In the genomic region with DNA sequence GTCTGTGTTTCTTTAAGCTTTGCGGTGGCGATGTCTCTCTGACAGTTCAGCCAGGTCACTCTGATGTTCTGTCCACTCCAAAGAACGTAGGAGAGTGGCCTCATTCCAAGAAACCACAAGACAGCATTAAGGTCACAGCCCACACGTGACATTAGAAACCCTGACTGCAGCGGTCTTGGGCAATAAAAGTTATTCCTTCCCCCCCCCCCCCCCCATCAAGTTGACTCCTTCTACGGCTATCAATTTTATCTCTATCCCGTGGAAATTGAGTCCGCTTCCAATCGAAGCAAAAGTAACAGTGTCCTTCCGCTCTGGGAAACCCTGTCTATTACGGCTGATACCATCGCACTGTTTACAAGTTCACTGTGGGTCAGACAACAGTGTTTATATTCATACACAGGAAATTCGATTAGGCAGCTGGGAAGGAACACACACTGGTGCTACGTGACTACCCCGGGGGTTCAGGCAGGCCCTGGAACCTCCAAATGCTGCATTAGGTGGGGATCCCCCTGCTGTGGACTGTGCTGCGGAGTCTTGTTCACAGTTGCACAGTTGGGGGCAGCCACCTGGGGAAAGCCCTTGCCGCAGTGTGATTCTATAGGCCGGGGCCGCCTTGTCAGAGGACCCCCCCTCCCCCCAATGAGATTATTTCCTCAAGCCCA, we compare ENCODE assay signal across 10 mouse cellular contexts.
A peak's percentile ranks its signal among the peaks of the same experiment; 100 is the strongest.
DNase-seq lines count a peak whose midpoint lies in the region; ATAC-seq and TF ChIP-seq lines count a peak whose summit lies in the region.
"Had no signal": no experiment of that assay in that cellular context is flagged by ENCODE, and none has a peak within 500 bp of the region (broad histone marks: within the 10 kb centered on the region; RNA-seq: fewer than 3 reads in every experiment).

No protein-coding gene starts in this region.

- no peak for TF ChIP-seq POLR2A in MEL (IDR thresholded peaks at IDR 0.05; ENCODE audit: control insufficient read depth in 1 of 2, insufficient read depth in 1 of 2, low read depth in 1 of 2, low read length in 2 of 2, poor library complexity in 1 of 2)

- no peak for TF ChIP-seq RAD21 in MEL (IDR thresholded peaks at IDR 0.05; ENCODE audit: low read depth, low read length)

- no peaks in the 10 kb centered on the region for H3K9me3 ChIP-seq in MEL (replicated peaks; ENCODE audit: insufficient read depth, low read length)
- no peaks in the 10 kb centered on the region for H3K9me3 ChIP-seq in heart, embryonic 14.5 days (ENCODE audit: control insufficient read depth, low read length)
- no peaks in the 10 kb centered on the region for H3K9me3 ChIP-seq in liver, embryonic 14.5 days (ENCODE audit: control insufficient read depth, low read length)
- H3K9me3 ChIP-seq: midbrain, embryonic 12.5 days had no signal

- no peaks in the 10 kb centered on the region for H3K27me3 ChIP-seq in MEL (ENCODE audit: control insufficient read depth in 1 of 2, insufficient read depth in 2 of 2, low read length in 2 of 2)
- H3K27me3 ChIP-seq in heart, embryonic 14.5 days (ENCODE audit: control insufficient read depth, insufficient read depth, low read length): no peaks in the 10 kb centered on the region
- H3K27me3 ChIP-seq in liver, embryonic 14.5 days (ENCODE audit: control insufficient read depth, insufficient read depth, low read length): no peaks in the 10 kb centered on the region
- H3K27me3 ChIP-seq: midbrain, embryonic 12.5 days had no signal

- TF ChIP-seq EP300 in MEL (IDR thresholded peaks at IDR 0.05; ENCODE audit: low read depth in 1 of 2, low read length in 2 of 2): no peak
- TF ChIP-seq EP300 in liver, embryonic 14.5 days (IDR thresholded peaks at IDR 0.05; ENCODE audit: low read depth): no peak

- H3K27ac ChIP-seq in MEL (ENCODE audit: control insufficient read depth, low read depth, low read length): peak overlapping the region; percentile 23
- no peak overlapping the region for H3K27ac ChIP-seq in heart, embryonic 14.5 days (replicated peaks in 1 of 2; ENCODE audit: control insufficient read depth in 1 of 2, insufficient read depth in 1 of 2, low read depth in 2 of 2, low read length in 2 of 2)
- H3K27ac ChIP-seq in liver, embryonic 14.5 days: peak overlapping the region; percentile 0; the same call in 1 of the 2 replicates
- H3K27ac ChIP-seq: midbrain, embryonic 12.5 days had no signal

- peak; percentile 62 for DNase-seq in heart, adult 8-10 months (ENCODE audit: low spot score)
- DNase-seq in heart, postnatal 36 days: no peak
- DNase-seq in MEL (ENCODE audit: low read depth, low spot score): no peak
- DNase-seq in liver, embryonic 14.5 days (ENCODE audit: low read depth in 3 of 3, low spot score in 3 of 3): no peak
- DNase-seq in right cerebral cortex, postnatal 14 days: no peak
- DNase-seq in frontal cortex, postnatal 25 days (ENCODE audit: low spot score in 2 of 2): no peak
- DNase-seq: thymus, adult 2 months had no signal

- H3K79me2 ChIP-seq in MEL (ENCODE audit: control insufficient read depth, insufficient read depth, low read length, poor library complexity): peaks cover 29% of the 10 kb centered on the region

- peaks cover 0 to 19% of the 10 kb centered on the region in 2 experiments; a peak in 3 of 4 replicates for H3K4me1 ChIP-seq in MEL (ENCODE audit: control insufficient read depth in 1 of 2, insufficient read depth in 2 of 2, low read length in 2 of 2)
- peaks cover 21 to 43% of the 10 kb centered on the region in 2 experiments for H3K4me1 ChIP-seq in heart, embryonic 14.5 days (ENCODE audit: control insufficient read depth in 2 of 2, insufficient read depth in 2 of 2, low read length in 2 of 2)
- peaks cover 54 to 67% of the 10 kb centered on the region in 2 experiments for H3K4me1 ChIP-seq in liver, embryonic 14.5 days (replicated peaks; ENCODE audit: control insufficient read depth in 2 of 2, insufficient read depth in 2 of 2, low read length in 1 of 2)

- ATAC-seq in heart, embryonic 14.5 days (ENCODE audit: insufficient number of reproducible peaks, insufficient read depth, low FRiP score, low read depth): no peak
- ATAC-seq in liver, embryonic 14.5 days (ENCODE audit: insufficient read depth): no peak
- no peak for ATAC-seq in frontal cortex, adult (ENCODE audit: low TSS enrichment)

- 35% methylated on average over 19 of the region's 19 CpGs for WGBS in heart, embryonic 14.5 days
- WGBS in liver, embryonic 14.5 days (ENCODE audit: insufficient replicate concordance): 36% methylated on average over 19 of the region's 19 CpGs

- H3K9ac ChIP-seq in MEL (ENCODE audit: control insufficient read depth, low read depth, low read length, poor library complexity, severe bottlenecking): no peak overlapping the region
- H3K9ac ChIP-seq in heart, embryonic 14.5 days (ENCODE audit: low read length): no peak overlapping the region
- H3K9ac ChIP-seq in liver, embryonic 14.5 days (replicated peaks): no peak overlapping the region; the same call in 1 of the 2 replicates
- H3K9ac ChIP-seq: midbrain, embryonic 12.5 days had no signal

- intact Hi-C loops in heart, postnatal 36 days (cut with DNase I): loop anchor here (2.0 kb wide), 1 partner anchor 81 kb away; no protein-coding TSS in a partner anchor

- H3K4me2 ChIP-seq in heart, embryonic 14.5 days (ENCODE audit: low read length): peak overlapping the region; percentile 9; the same call in 1 of the 2 replicates
- H3K4me2 ChIP-seq in liver, embryonic 14.5 days (ENCODE audit: low read depth): peak overlapping the region; percentile 11
- H3K4me2 ChIP-seq: midbrain, embryonic 12.5 days had no signal

- H3K36me3 ChIP-seq in MEL (ENCODE audit: control insufficient read depth in 1 of 2, insufficient read depth in 2 of 2, low read length in 2 of 2): peaks cover 0 to 17% of the 10 kb centered on the region in 2 experiments; a peak in 3 of 4 replicates
- H3K36me3 ChIP-seq in heart, embryonic 14.5 days (ENCODE audit: control insufficient read depth, insufficient read depth, low read length): no peaks in the 10 kb centered on the region
- H3K36me3 ChIP-seq in liver, embryonic 14.5 days (replicated peaks; ENCODE audit: control insufficient read depth, insufficient read depth, low read depth): no peaks in the 10 kb centered on the region
- H3K36me3 ChIP-seq: midbrain, embryonic 12.5 days had no signal

- no peak overlapping the region for H3K4me3 ChIP-seq in MEL (ENCODE audit: control insufficient read depth in 1 of 2, insufficient read depth in 1 of 2, low read depth in 2 of 2, low read length in 2 of 2)
- H3K4me3 ChIP-seq in heart, embryonic 14.5 days (ENCODE audit: control insufficient read depth in 1 of 2, insufficient read depth in 1 of 2, low read depth in 1 of 2, low read length in 2 of 2): no peak overlapping the region
- H3K4me3 ChIP-seq in liver, embryonic 14.5 days (ENCODE audit: insufficient read depth in 1 of 2, low read depth in 2 of 2, low read length in 2 of 2): no peak overlapping the region
- H3K4me3 ChIP-seq: midbrain, embryonic 12.5 days had no signal

- TF ChIP-seq CTCF in MEL (IDR thresholded peaks at IDR 0.05 in 2 of 3, conservative IDR thresholded peaks at IDR 0.05 in 1 of 3; ENCODE audit: control insufficient read depth in 1 of 3, insufficient read depth in 1 of 3, low read depth in 2 of 3, low read length in 3 of 3, poor library complexity in 1 of 3, severe bottlenecking in 1 of 3): no peak
- TF ChIP-seq CTCF in liver, embryonic 14.5 days (IDR thresholded peaks at IDR 0.05; ENCODE audit: low read depth): no peak

TF ChIP-seq in MEL, 35 proteins besides CTCF, POLR2A, EP300 and RAD21:
- no peak for TF ChIP-seq ZNF384 (IDR thresholded peaks at IDR 0.05; ENCODE audit: low read depth, low read length)
- 0 out of 2 replicates have a peak, but pooled peaks have one; percentile 3 for TF ChIP-seq SMC3 (IDR thresholded peaks at IDR 0.05; ENCODE audit: low read depth, low read length)

Comparison
In these comparisons a context has a peak if more than half of its experiments do, and no peak if none do; other contexts are left out.
1. H3K27ac ChIP-seq: peak in MEL (single experiment) and liver, embryonic 14.5 days (single experiment); none in heart, embryonic 14.5 days (0 of 2).